Mouse (Mus musculus) erythroblast, embryonic 14.5 days (primary cell): Measurements from ENCODE around the gene Setd7. TPM values are rescaled to one million over a fixed set of nuclear protein-coding genes. Genes with fewer than 3 reads are reported as not detected.

Source experiments
- H3K27me3 ChIP-seq: 2 replicates; pipeline ENCODE4 v1.6.1; 2012; ENCODE audit warnings: inconsistent platforms; ENCODE audit not compliant: control insufficient read depth
- H3K36me3 ChIP-seq: 2 replicates; pipeline ENCODE4 v1.6.1; 2012; ENCODE audit warnings: mild to moderate bottlenecking, inconsistent platforms; ENCODE audit not compliant: control insufficient read depth
- H3K4me1 ChIP-seq: 2 replicates; pipeline ENCODE4 v1.6.1; 2012; ENCODE audit warnings: inconsistent platforms; ENCODE audit not compliant: control insufficient read depth
- H3K4me3 ChIP-seq: replicated peaks from 2 replicates; pipeline ENCODE3; 2012; ENCODE audit warnings: moderate library complexity, mild to moderate bottlenecking, inconsistent platforms
- H3K9me3 ChIP-seq: 2 replicates; pipeline ENCODE4 v1.6.1; 2012; ENCODE audit warnings: low read length, inconsistent platforms, mixed read lengths; ENCODE audit not compliant: control insufficient read depth
- GATA1 ChIP-seq: IDR thresholded peaks from 2 replicates; pipeline ENCODE4 v1.6.1; 2012; ENCODE audit warnings: low read length, inconsistent platforms, mixed read lengths
- TAL1 ChIP-seq: IDR thresholded peaks from 3 replicates; pipeline ENCODE4 v1.6.1; 2012; ENCODE audit warnings: low read length, inconsistent platforms, mixed read lengths
- polyA plus RNA-seq: library from polyadenylated mRNA; stranded (reverse); fragments of >175 nt; gene quantifications from 2 replicates; pipeline ENCODE4 v1.2.3, GENCODE M21; 2012

The Setd7 gene
- polyA plus RNA-seq, 1 experiment, result 0.02 TPM

- no peaks in the 10 kb centered on the region for H3K36me3 ChIP-seq
- peak overlapping the region; percentile 85 for H3K4me3 ChIP-seq
- peaks cover 40% of the 10 kb centered on the region for H3K27me3 ChIP-seq
- peaks cover 22% of the 10 kb centered on the region for H3K4me1 ChIP-seq
- no peaks in the 10 kb centered on the region for H3K9me3 ChIP-seq
- TF ChIP-seq TAL1 (no peak), GATA1 (no peak)
These were observed 672 bp upstream of the Setd7 start for GRCm38 (mm10) chr3:51561109-51561992.

GRCm38 (mm10) chr3:51559594-51560450, 857 bp downstream of the Setd7 start:
- TF ChIP-seq TAL1 (no peak), GATA1 (no peak)
- Histone ChIP-seq H3K4me3 (peak overlapping the region; percentile 85), H3K27me3 (peaks cover 40% of the 10 kb centered on the region), H3K36me3 (no peaks in the 10 kb centered on the region), H3K9me3 (no peaks in the 10 kb centered on the region), H3K4me1 (peaks cover 23% of the 10 kb centered on the region)

GRCm38 (mm10) chr3:51555583-51555982, 5.1 kb downstream of the Setd7 start:
- Histone ChIP-seq H3K36me3 (no peaks in the 10 kb centered on the region), H3K9me3 (no peaks in the 10 kb centered on the region), H3K4me3 (no peak overlapping the region), H3K4me1 (peaks cover 32% of the 10 kb centered on the region), H3K27me3 (peaks cover 7% of the 10 kb centered on the region)
- no peak for TF ChIP-seq GATA1
- no peak for TF ChIP-seq TAL1

- no peaks in the 10 kb centered on the region; the same call in 1 of the 2 replicates for H3K36me3 ChIP-seq
- peaks cover 25% of the 10 kb centered on the region for H3K4me1 ChIP-seq
- no peak overlapping the region for H3K4me3 ChIP-seq
- H3K27me3 ChIP-seq, result no peaks in the 10 kb centered on the region; the same call in 1 of the 2 replicates
- no peak for TF ChIP-seq TAL1
- no peak for TF ChIP-seq GATA1
- H3K9me3 ChIP-seq, result no peaks in the 10 kb centered on the region
These were observed 5.8 kb downstream of the Setd7 start for GRCm38 (mm10) chr3:51554836-51555235.

GRCm38 (mm10) chr3:51554067-51554466, 6.6 kb downstream of the Setd7 start:
- Histone ChIP-seq H3K9me3 (no peaks in the 10 kb centered on the region), H3K27me3 (no peaks in the 10 kb centered on the region), H3K4me1 (peaks cover 19% of the 10 kb centered on the region), H3K36me3 (peaks cover 5% of the 10 kb centered on the region), H3K4me3 (no peak overlapping the region)
- TF ChIP-seq TAL1, result no peak
- no peak for TF ChIP-seq GATA1

- no peaks in the 10 kb centered on the region for H3K27me3 ChIP-seq
- TF ChIP-seq TAL1 (no peak), GATA1 (no peak)
- peaks cover 20% of the 10 kb centered on the region for H3K4me1 ChIP-seq
- H3K9me3 ChIP-seq, result no peaks in the 10 kb centered on the region
- peaks cover 7% of the 10 kb centered on the region for H3K36me3 ChIP-seq
- H3K4me3 ChIP-seq, result no peak overlapping the region
These were observed 7.2 kb downstream of the Setd7 start for GRCm38 (mm10) chr3:51553497-51553875.

GRCm38 (mm10) chr3:51552841-51553496, 7.7 kb downstream of the Setd7 start:
- Histone ChIP-seq H3K4me1 (peaks cover 20% of the 10 kb centered on the region), H3K4me3 (no peak overlapping the region)
- no peak for TF ChIP-seq TAL1
- TF ChIP-seq GATA1, result no peak

GRCm38 (mm10) chr3:51552197-51552596, 8.5 kb downstream of the Setd7 start:
- H3K36me3 ChIP-seq, result peaks cover 7% of the 10 kb centered on the region
- peaks cover 20% of the 10 kb centered on the region for H3K4me1 ChIP-seq
- no peaks in the 10 kb centered on the region for H3K9me3 ChIP-seq
- H3K4me3 ChIP-seq, result no peak overlapping the region
- TF ChIP-seq GATA1, result no peak
- TF ChIP-seq TAL1, result no peak
- H3K27me3 ChIP-seq, result no peaks in the 10 kb centered on the region

More at GRCm38 (mm10) chr3:51552841-51553496, 7.7 kb downstream of the Setd7 start:
- no peaks in the 10 kb centered on the region for H3K9me3 ChIP-seq
- H3K27me3 ChIP-seq, result no peaks in the 10 kb centered on the region
- peaks cover 7% of the 10 kb centered on the region for H3K36me3 ChIP-seq

GRCm38 (mm10) chr3:51548987-51549579, 11.6 kb downstream of the Setd7 start:
- TF ChIP-seq GATA1, result no peak
- no peak for TF ChIP-seq TAL1
- Histone ChIP-seq H3K4me1 (peaks cover 14% of the 10 kb centered on the region), H3K36me3 (peaks cover 7% of the 10 kb centered on the region)

More at GRCm38 (mm10) chr3:51548987-51549579, 11.6 kb downstream of the Setd7 start:
- Histone ChIP-seq H3K27me3 (no peaks in the 10 kb centered on the region), H3K4me3 (no peak overlapping the region), H3K9me3 (no peaks in the 10 kb centered on the region)
